Mouse (Mus musculus): ENCODE results near the gene N6amt1. TPM values are rescaled to one million over a fixed set of nuclear protein-coding genes. Genes with fewer than 3 reads are reported as not detected.
A peak's percentile ranks its signal among the peaks of the same experiment; 100 is the strongest.

The N6amt1 gene
- 10 to 100 TPM; 15.7 to 19.7 TPM for total RNA-seq (2021)
- long read RNA-seq, experiment 1, transcript N6amt1-201 (6 exons, 1,884 nt) = major isoform, 10 of 11 reads
- long read RNA-seq, experiment 1, partial matches to known transcripts = 0 of 11 reads
- long read RNA-seq, experiment 1, other reads (novel, unspliced or antisense) = 0 of 11 reads
- long read RNA-seq, experiment 2, transcript N6amt1-201 (6 exons, 1,884 nt) = major isoform, 15 of 20 reads
- long read RNA-seq, experiment 2, partial matches to known transcripts = 0 of 20 reads
- long read RNA-seq, experiment 2, other reads (novel, unspliced or antisense) = 1 of 20 reads

GRCm38 (mm10) chr16:87354075-87354583, at the start of gene N6amt1:
N6amt1 (plus strand) TSS chr16:87354185.
- DNase-seq (ENCODE audit: low spot score in 2 of 2) = peak; percentile 87 to 94

- DNase-seq (ENCODE audit: low spot score in 2 of 2) = no peak
These were observed 48.6 kb upstream of the N6amt1 start for GRCm38 (mm10) chr16:87305251-87306011.

DNA sequence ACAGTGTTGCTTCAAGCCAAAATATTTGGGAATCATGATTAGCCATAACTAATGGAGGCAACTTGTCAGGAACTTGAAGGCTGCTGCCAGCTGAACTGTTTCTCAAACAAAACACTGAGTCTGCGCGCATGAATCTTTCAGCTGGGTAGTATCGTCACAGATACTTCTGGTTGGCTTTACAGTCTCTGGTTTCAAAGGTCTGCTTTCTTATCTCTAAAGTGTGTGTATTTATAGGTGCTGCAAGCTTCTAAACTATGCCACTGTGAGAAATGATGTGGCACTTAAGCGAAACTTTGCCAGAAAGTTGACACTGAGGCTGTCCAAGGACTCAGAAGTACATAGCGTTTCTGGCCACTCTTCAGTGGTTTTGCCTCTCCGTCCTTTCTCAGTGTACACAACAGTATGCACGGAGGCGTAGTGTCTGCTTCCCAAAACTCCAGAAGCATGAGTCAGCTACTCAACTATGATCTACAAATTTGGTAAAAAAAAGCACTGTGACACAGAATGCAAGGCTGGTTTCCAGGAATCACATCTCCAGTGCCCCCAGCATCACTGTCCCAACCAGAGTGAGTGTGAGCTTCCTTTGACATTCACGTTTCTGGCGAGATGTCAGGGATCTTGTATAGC, 46.8 kb upstream of the N6amt1 start:
- no peak for DNase-seq (ENCODE audit: low spot score in 2 of 2)

DNA sequence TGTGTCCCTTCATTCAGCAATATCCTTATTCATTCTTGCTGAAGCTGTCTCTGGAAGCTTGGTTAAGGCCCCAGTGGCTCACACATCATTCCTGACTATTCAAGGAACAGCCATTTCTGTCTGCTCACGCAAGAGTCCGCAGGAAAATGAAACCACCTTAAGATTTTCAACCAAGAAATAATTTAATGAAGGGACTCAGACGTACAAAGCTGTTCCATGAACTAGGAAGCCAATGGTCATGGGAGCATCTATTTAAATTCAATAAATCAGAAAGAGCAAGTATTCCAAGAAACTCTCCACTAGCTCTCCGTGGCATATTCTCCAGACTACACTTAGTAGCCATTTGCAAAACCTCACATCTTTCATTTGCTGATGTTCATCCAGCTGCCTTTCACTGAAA, 43.3 kb upstream of the N6amt1 start:
- no peak for DNase-seq (ENCODE audit: low spot score in 2 of 2)

DNA sequence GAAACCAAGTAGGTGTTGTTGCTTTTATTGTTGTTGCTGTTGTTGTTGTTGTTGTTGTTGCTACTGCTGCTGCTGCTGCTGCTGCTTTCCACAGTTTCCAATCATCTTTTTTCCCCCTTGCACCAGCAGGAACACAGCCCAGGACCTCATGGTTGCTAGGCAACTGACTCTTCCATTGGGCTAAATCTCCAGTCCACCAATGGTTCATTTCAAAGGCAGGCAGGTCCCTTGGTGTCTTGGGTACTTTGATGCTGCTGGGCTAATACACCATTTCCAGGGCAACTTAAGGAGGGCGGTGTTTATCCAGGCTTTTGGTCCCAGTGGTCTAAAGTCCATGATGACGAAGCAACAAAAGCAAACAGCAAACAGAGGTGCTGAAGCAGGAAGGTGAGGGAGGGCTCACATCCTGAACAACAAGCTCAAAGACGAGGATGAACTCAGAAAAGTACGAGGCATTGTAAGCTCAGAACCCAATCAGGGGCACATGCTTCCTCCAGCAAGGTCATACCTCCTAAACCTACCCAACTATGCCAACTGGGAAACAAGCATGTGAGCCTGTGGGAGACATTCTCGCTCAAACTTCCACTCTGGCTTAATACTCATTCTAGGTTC, 35.7 kb upstream of the N6amt1 start:
- DNase-seq (ENCODE audit: low spot score in 2 of 2) = no peak

GRCm38 (mm10) chr16:87318998-87319397, 35.0 kb upstream of the N6amt1 start:
- no peak for DNase-seq (ENCODE audit: low spot score in 2 of 2)

GRCm38 (mm10) chr16:87319541-87320251, 34.3 kb upstream of the N6amt1 start:
- DNase-seq (ENCODE audit: low spot score in 2 of 2) = no peak

DNA sequence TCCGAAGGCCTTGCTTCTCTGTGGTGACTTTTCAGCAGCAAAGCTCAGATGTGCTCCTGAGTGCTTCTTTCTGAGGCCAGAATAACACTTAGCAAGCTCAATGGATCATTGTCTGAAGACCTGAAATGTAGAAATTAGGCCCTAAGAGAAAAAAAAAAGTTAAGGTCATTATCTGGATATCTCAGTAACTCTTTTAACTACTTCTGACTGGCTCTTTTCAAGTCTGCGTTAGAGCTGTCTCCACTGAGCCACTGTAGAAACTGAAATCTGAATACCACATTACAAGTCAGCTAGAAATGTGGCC, 33.8 kb upstream of the N6amt1 start:
- no peak for DNase-seq (ENCODE audit: low spot score in 2 of 2)

- DNase-seq (ENCODE audit: low spot score in 2 of 2) = no peak
These were observed 29.4 kb upstream of the N6amt1 start for GRCm38 (mm10) chr16:87324571-87324970.

DNA sequence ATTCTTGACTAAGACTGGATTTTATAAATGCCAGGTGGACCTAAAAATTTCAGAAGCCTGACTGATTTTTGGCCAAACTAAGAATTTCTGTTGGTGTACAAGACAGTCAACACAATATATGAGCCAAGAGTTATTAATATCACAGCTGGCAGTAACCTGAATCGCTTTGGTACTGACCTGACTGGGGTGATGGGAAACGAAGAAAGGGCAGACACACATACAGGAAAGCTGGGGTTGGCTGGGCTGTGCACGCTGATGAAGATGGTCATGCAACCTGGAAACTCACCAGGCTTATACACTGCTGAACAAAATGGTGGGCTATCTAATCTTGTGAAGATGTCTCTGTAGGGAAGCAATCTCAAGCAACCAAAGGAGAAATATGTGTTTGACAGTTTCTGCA, 24.0 kb upstream of the N6amt1 start:
- DNase-seq (ENCODE audit: low spot score in 2 of 2) = no peak

DNA sequence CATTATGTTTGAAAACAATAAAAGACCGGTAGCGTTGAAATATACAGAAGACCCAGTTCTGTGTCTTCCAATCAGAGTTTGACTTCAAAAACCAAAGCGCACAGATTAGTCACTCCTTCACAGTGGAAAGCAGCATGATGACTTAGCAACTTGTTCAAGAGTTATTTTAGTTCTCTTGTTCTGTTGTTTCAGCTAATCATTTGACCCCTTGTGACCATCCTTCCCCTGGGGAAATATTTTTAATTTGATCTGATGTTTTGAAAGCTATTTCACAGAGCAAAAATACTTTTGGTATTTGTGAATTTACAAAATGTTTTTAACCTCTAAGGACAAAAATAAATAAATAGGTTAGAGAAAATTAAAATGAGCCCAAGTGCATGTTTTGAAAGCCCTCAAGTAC, 19.2 kb upstream of the N6amt1 start:
- DNase-seq (ENCODE audit: low spot score in 2 of 2) = no peak

DNA sequence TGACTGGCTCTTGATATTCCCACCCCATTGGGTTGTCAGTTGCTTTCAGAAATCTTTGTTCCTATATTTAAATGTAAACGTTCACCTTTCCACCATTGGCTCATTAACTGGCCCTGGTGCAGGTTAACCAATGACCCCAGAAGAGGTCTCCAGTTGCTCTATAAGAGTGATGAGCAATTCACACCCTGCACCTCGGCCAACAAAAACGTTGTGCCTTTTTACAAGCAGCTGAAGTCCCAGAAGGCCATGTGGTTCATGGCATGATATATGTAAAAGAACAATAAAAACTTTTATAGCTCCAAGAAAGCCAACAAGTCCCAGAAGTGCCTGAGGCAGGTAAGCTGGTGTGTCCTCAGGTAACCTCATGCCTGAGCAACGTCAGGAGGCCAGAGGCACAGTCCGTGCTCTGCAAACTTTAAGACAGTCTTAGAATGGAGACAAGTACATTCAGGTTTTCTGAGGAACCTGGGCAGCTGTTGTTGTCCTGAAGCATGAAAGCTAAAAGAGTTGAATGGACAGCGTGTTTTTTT, 12.9 kb upstream of the N6amt1 start:
- DNase-seq (ENCODE audit: low spot score in 2 of 2) = no peak

DNA sequence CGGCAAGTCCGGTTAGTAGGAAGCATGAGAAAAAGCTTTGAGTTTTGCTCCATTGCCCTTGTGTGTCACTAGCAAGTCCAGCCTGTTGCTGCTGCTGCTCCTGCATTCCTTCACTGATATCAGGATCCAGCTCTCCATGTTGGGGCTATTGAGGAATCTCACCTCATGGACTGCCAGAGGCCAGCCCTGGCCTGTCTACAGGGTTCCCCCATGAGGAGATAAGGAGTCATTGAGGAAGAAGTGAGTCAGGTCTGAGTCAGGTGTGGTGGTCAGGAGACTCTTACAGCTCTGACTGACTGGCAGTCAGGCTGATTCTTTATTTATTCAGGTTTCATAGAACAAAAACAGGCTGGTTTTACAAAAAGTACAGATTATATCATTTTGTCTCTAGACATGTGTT, 5.9 kb upstream of the N6amt1 start:
- no peak for DNase-seq (ENCODE audit: low spot score in 2 of 2)

DNA sequence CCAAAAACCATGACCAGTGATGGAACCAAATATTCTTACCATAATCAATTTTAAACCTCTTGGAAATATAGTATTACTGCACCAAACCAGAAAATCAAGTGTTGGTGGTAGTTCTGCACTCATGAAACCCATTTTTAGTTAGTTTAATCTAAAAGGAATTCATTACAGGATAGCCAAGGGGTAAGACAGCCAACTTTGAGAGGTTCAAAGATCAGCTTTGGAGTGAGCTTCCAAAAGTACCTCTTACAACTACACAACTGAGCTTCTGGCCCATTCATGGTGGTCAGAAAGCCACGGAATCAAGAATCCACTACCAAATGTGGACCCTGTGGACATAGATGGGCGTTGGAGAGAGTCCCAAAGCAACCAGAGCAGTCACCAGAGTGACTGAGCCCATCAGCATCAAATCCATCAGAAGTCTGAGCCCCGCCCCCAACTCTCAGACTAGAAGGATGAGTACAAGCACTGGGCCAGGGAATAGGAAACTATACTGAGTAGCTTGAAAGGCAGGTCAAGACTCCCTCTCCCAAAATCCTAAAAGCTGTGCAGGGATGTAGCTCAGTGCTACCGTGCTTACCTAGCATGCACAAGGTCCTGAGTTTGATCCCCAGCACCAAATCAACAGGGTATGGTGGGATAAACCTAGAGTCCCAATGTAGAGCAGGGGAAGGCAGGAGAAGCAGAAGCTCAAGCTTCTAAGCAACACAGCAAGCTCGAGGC, 2.4 kb upstream of the N6amt1 start:
- DNase-seq (ENCODE audit: low spot score in 2 of 2) = no peak

- DNase-seq (ENCODE audit: low spot score in 2 of 2) = no peak
These were observed 380 bp upstream of the N6amt1 start for GRCm38 (mm10) chr16:87353605-87354004.

- DNase-seq (ENCODE audit: low spot score in 2 of 2) = no peak
These were observed 763 bp downstream of the N6amt1 start for GRCm38 (mm10) chr16:87354748-87355147.

- no peak for DNase-seq (ENCODE audit: low spot score in 2 of 2)
These were observed 6.1 kb downstream of the N6amt1 start for GRCm38 (mm10) chr16:87360096-87360495.

DNA sequence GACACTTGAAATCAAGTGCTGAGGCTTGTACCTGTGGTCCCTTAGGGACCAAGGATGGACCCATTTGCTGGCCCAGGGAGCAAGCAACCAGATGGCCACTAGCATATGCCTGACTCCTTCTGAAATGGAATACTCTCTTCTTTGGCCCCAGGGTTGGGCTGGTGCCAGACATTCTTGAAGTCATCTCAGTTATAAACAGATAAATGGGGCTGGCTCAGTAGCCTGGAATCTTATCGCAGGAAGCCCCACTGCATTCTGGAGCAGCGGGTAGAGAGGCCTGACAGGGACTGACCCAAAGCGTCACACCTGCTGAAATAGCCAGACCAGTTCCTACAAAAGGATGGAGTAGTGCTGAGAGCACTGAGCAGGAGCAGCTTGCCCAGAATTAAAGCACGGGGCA, 10.2 kb downstream of the N6amt1 start:
- no peak for DNase-seq (ENCODE audit: low spot score in 2 of 2)

- no peak for DNase-seq (ENCODE audit: low spot score in 2 of 2)
These were observed 12.1 kb downstream of the N6amt1 start for GRCm38 (mm10) chr16:87366035-87366434.

DNA sequence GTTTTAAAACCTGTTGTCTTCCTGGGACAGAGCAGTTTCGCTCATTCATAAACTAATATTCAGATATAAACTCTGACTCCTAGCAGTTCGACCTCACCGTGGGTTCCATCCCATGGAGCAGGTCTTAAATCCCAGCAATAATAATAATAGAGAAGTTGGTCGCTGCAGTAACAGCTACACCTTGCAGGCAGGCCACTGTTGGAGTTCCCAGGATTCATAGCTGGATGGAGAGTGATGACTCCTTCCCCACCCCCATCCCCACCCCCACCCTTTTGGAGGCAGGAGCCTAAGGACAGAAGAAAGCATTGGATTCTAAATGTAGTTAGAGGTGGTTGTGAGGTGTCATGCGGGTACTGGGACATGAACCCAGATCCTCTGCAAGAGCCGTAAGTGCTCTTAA, 12.5 kb downstream of the N6amt1 start:
- DNase-seq (ENCODE audit: low spot score in 2 of 2) = no peak
